Mouse (Mus musculus) liver, embryonic 11.5 days (tissue): ENCODE results near the gene Olfr1032. TPM values are rescaled to one million over a fixed set of nuclear protein-coding genes. Genes with fewer than 3 reads are reported as not detected.
"Not testable (repeated sequence)": the region's sequence is repeated elsewhere in the genome, so short reads cannot be mapped to it uniquely, and the experiment has no call there.

ENCODE experiments used
- ATAC-seq: fragments of 200-750 bp; cut with Nextera tagmentation; replicated peaks from 2 replicates; pipeline ENCODE4 v1.8.0; 2017; ENCODE audit warnings: moderate number of reproducible peaks, mild to moderate bottlenecking, moderate TSS enrichment, moderate library complexity; ENCODE audit not compliant: low FRiP score
- DNase-seq: peaks from one replicate; pipeline ENCODE4 v3.0.0-alpha.2; 2017; ENCODE audit warnings: low spot score
- H3K27ac ChIP-seq: fragments of 300-500 bp; sonication (generic); 2 replicates; pipeline ENCODE4 v1.5.1; 2014; ENCODE audit warnings: mild to moderate bottlenecking, low read depth, low read length, control low read depth
- H3K27me3 ChIP-seq: fragments of 300-500 bp; sonication (generic); replicated peaks from 2 replicates; pipeline ENCODE4 v1.6.1; 2014; ENCODE audit warnings: low read length, mixed read lengths; ENCODE audit not compliant: control insufficient read depth, insufficient read depth
- H3K36me3 ChIP-seq: fragments of 300-500 bp; sonication (generic); 2 replicates; pipeline ENCODE4 v1.6.1; 2014; ENCODE audit warnings: mild to moderate bottlenecking, low read length, moderate library complexity, mixed read lengths; ENCODE audit not compliant: control insufficient read depth, insufficient read depth
- H3K4me1 ChIP-seq: fragments of 300-500 bp; sonication (generic); replicated peaks from 2 replicates; pipeline ENCODE4 v1.6.1; 2014; ENCODE audit warnings: low read length, mixed read lengths; ENCODE audit not compliant: control insufficient read depth, insufficient read depth
- H3K4me2 ChIP-seq: fragments of 300-500 bp; sonication (generic); 2 replicates; pipeline ENCODE4 v1.6.1; 2014; ENCODE audit warnings: mild to moderate bottlenecking, control low read depth, moderate library complexity
- H3K4me3 ChIP-seq: fragments of 300-500 bp; sonication (generic); 2 replicates; pipeline ENCODE4 v1.5.1; 2014; ENCODE audit warnings: low read depth, low read length, control low read depth
- H3K9ac ChIP-seq: fragments of 300-500 bp; sonication (generic); 2 replicates; pipeline ENCODE4 v1.6.1; 2014; ENCODE audit warnings: low read depth, low read length, control low read depth
- H3K9me3 ChIP-seq: fragments of 300-500 bp; sonication (generic); 2 replicates; pipeline ENCODE4 v1.6.1; 2016; ENCODE audit warnings: low read length, inconsistent platforms, mixed read lengths; ENCODE audit not compliant: control insufficient read depth
- WGBS: fragments of 180-500 bp; shearing (Covaris S2); extraction: QIAGEN DNeasy Blood & Tissue Kit; methylation state at CpG from one replicate; pipeline ENCODE4 v1.1.7; 2014; 5-methylcytosine and 5-hydroxymethylcytosine counted together
- polyA plus RNA-seq: library from polyadenylated mRNA; unstranded; fragments of >200 nt; fragmentation: Nextera tagmentation; extraction: Ambion mirVana; gene quantifications from 2 replicates; pipeline ENCODE4 v1.2.1, GENCODE M21; 2014

Olfr1032 gene
- not detected in 2 replicates for polyA plus RNA-seq

DNA sequence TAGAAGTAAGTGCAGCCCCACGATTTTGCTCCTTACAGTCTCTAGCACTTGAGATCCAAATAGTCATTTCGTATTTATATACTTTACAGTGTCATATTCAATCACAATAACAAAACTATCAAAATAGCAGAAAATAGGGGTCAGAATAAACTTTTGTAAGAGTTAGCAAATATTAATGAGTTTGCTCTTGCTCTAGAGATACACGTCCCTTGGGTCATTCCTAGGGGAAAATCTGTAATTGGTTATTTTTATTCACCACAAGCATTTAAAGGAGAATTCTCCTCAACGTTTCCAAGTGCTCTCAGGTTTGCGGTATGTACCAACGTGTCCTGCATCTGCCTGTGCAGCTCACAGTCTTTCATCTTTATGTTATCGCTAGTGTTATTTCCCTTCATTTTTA is at the start of gene Olfr1032:
Gene Olfr1032, plus strand, starts transcription at position 301 of the 400 bp plus-strand sequence.
- WGBS = 78% methylated on average over 7 of the region's 7 CpGs
- no peaks in the 10 kb centered on the region for H3K4me1 ChIP-seq
- no peak for DNase-seq
- H3K9ac ChIP-seq = no peak within 1 kb of the TSS
- no peaks in the 10 kb centered on the region for H3K36me3 ChIP-seq
- H3K27ac ChIP-seq = no peak within 1 kb of the TSS
- no peak within 1 kb of the TSS for H3K4me2 ChIP-seq
- H3K27me3 ChIP-seq = no peaks in the 10 kb centered on the region
- H3K4me3 ChIP-seq = no peak within 1 kb of the TSS
- no peaks in the 10 kb centered on the region for H3K9me3 ChIP-seq
- ATAC-seq = no peak

DNA sequence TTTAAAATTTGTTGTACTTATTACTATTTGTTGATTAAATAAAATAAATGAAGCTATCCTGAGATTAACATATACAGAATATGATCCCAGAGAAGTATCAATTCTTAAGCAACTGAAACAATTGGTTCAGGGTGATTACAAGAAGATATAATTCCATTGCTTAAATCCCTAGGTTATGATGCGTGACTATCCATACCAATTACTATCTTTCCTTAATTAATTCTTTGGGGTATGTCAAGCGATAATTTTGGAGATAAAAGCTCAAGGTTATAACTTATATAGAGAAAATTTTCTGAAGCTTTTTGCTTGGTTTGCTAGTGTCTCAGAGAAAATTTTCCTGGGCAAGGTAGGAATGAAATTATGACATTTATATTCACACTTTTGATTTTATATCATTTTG is 31.7 kb upstream of the Olfr1032 start, which contains the start of gene Olfr1029:
Gene Olfr1029, plus strand, starts transcription at position 301 of the 400 bp plus-strand sequence.
- Histone ChIP-seq H3K4me2 (no peak within 1 kb of the TSS), H3K4me1 (no peaks in the 10 kb centered on the region), H3K9me3 (no peaks in the 10 kb centered on the region), H3K36me3 (no peaks in the 10 kb centered on the region), H3K9ac (no peak within 1 kb of the TSS), H3K4me3 (no peak within 1 kb of the TSS), H3K27ac (no peak within 1 kb of the TSS), H3K27me3 (no peaks in the 10 kb centered on the region)
- DNase-seq = no peak
- WGBS = 91% methylated on average over 2 of the region's 2 CpGs
- ATAC-seq = no peak

DNA sequence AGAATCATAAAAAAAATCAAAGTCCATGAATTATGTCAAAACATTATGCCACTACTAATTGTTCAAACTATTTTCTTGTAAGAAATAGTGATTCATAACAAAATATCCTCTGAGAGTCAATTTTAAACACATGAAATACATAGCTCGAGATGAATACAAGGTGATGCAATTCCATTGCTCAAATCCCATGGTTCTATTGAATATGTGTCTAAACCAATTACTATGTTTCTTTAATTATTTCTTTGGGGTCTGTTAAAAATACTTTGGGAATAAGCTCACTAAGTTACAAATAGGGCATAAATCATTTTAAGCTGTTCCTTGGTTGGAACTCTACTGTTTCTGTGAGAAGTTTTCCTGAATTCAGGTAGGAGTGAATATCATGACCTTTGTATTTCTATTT is 26.4 kb upstream of the Olfr1032 start, which contains the start of gene Olfr1030:
Gene Olfr1030, plus strand, starts transcription at position 301 of the 400 bp plus-strand sequence.
- ATAC-seq (no peak), DNase-seq (no peak)
- Histone ChIP-seq H3K4me3 (no peak within 1 kb of the TSS), H3K27ac (no peak within 1 kb of the TSS), H3K4me1 (no peaks in the 10 kb centered on the region), H3K4me2 (no peak within 1 kb of the TSS), H3K27me3 (no peaks in the 10 kb centered on the region), H3K9ac (no peak within 1 kb of the TSS), H3K9me3 (no peaks in the 10 kb centered on the region), H3K36me3 (no peaks in the 10 kb centered on the region)
- 71% methylated on average over 1 of the region's 1 CpGs for WGBS

DNA sequence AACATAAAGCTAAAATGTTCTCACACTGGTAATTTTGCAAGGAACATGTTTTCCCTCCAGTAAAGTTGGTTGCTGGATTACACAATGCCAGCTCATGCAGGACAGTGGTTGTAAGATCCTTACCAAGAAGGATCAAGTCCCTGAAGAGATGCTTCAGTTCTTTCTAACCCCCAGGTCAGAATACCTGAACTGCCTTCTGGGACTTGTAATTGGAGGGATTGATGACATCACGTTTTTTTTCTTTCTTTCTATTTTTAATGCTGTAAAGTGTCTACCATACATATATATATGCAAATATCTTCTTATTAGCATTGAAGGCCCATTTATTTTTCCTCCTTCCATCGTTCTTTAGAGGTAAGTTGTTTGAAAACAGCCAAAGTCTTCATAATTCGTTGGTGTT is 15.3 kb upstream of the Olfr1032 start, which contains the start of gene Olfr1031:
Gene Olfr1031, plus strand, starts transcription at position 301 of the 400 bp plus-strand sequence.
- DNase-seq (no peak), ATAC-seq (no peak)
- no peaks in the 10 kb centered on the region for H3K36me3 ChIP-seq
- H3K27ac ChIP-seq = no peak within 1 kb of the TSS
- no peaks in the 10 kb centered on the region for H3K4me1 ChIP-seq
- 52% methylated on average over 3 of the region's 3 CpGs for WGBS
- no peaks in the 10 kb centered on the region for H3K27me3 ChIP-seq
- H3K9ac ChIP-seq = no peak within 1 kb of the TSS
- H3K4me3 ChIP-seq = no peak within 1 kb of the TSS
- no peak within 1 kb of the TSS for H3K4me2 ChIP-seq
- no peaks in the 10 kb centered on the region for H3K9me3 ChIP-seq

DNA sequence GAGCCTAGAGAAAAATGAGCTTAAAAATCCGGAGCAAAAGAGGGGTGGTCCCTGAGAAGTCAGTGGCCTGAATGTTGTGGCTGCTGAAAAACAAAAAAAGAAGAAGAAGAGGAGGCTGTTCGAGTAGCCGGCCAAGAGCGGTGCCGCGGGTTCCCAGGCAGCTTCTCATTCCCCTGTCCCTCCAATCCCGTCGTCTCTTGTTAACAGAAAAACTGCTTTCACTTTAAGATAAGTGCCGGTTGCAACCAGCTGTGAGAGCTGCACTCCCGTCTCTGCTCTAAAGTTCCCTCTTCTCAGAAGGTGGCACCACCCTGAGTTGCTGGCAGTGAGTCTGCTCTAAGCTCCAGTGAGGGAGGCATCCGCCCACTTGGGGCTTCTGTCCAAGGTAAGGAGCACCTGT is 15.1 kb downstream of the Olfr1032 start, which contains the start of gene Olfr1033:
Gene Olfr1033, plus strand, starts transcription at position 228 of the 400 bp plus-strand sequence.
- DNase-seq, H3K4me1 ChIP-seq, H3K27ac ChIP-seq, H3K9me3 ChIP-seq, H3K36me3 ChIP-seq, H3K9ac ChIP-seq, ATAC-seq, H3K27me3 ChIP-seq: not testable (repeated sequence)
- Histone ChIP-seq H3K4me3 (peak within 1 kb of the TSS; percentile 23; the same call in 1 of the 2 replicates), H3K4me2 (peak within 1 kb of the TSS; percentile 48)
- WGBS = 2% methylated on average over 10 of the region's 11 CpGs

DNA sequence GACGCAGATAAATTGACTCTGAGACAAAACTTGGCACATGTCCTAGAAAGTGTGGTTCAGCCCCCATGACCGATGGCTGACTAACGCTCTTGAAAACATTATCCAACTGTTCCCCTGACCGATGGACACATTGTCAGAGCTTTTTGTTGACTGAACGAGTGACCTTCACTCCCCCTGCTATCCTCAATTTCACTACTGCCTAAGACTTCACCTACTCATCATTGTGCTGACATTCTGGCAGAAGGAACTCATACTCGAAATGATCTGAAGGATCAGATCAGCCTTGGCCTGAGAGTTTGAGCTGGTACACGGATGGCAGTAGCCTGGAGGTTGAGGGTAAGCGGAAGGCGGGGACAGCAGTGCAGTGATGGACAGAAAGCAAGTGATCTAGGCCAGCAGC is 16.2 kb downstream of the Olfr1032 start:
- not testable (repeated sequence) for H3K9me3 ChIP-seq, H3K9ac ChIP-seq, H3K4me1 ChIP-seq, ATAC-seq, H3K27ac ChIP-seq, DNase-seq, H3K4me3 ChIP-seq, H3K36me3 ChIP-seq, H3K4me2 ChIP-seq, H3K27me3 ChIP-seq
- 50% methylated on average over 3 of the region's 9 CpGs for WGBS

DNA sequence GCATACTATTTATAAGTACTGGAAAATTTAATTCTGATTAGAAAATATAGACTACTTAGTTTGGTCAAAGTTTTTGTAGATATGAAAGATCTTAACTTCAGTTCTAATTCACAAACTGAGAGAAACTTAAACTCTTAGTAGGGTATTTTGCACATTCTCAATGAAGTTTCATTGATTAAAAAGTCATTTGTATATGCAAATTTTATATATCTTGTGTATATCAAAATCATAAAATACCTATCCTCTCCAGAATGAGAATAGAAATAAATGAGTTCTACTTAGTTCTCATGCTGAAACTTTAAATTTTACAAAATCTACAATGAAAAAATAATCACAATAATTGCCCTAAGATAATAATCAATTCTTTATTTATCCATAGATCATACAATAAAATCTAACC is 40.2 kb downstream of the Olfr1032 start, which contains the start of gene Olfr1034:
Gene Olfr1034, plus strand, starts transcription at position 301 of the 400 bp plus-strand sequence.
- Histone ChIP-seq H3K9me3 (no peaks in the 10 kb centered on the region), H3K4me1 (no peaks in the 10 kb centered on the region)

DNA sequence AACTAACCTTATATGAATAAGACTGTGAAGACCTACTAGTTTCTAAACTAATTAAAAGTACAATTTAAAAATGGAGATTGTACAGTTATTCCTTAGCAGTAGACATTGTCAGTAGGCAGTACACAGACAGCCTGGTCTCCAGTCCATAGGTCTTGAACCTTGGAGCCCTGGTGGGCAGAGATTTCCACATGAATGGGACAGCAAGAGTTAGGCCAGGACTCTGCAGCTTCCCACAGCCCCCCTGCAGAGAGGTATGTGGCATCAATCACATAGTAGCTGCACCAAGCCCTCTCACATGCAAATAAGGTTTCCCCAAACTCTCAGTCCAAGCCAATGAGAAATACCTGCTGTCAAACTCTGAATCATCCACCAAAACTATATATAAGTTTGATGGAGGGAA is 45.4 kb downstream of the Olfr1032 start:
- not testable (repeated sequence) for ATAC-seq, H3K4me2 ChIP-seq, DNase-seq, H3K4me1 ChIP-seq, H3K9ac ChIP-seq, H3K27ac ChIP-seq, H3K36me3 ChIP-seq, H3K27me3 ChIP-seq, H3K4me3 ChIP-seq, H3K9me3 ChIP-seq

More for the DNA sequence above, 40.2 kb downstream of the Olfr1032 start, which contains the start of gene Olfr1034:
- Histone ChIP-seq H3K4me3 (no peak within 1 kb of the TSS), H3K4me2 (no peak within 1 kb of the TSS), H3K36me3 (no peaks in the 10 kb centered on the region), H3K27ac (no peak within 1 kb of the TSS), H3K27me3 (no peaks in the 10 kb centered on the region), H3K9ac (no peak within 1 kb of the TSS)
- DNase-seq (no peak), ATAC-seq (no peak)
